Mouse (Mus musculus) stomach, embryonic 14.5 days (tissue): ENCODE measurements around the gene Ufd1. TPM values are rescaled to one million over a fixed set of nuclear protein-coding genes. Genes with fewer than 3 reads are reported as not detected.

Source experiments
- ATAC-seq: fragments of 200-750 bp; cut with Nextera tagmentation; 2 replicates; pipeline ENCODE4 v1.8.0; 2017; ENCODE audit warnings: low read depth, moderate TSS enrichment; ENCODE audit not compliant: insufficient number of reproducible peaks, insufficient read depth, low FRiP score
- H3K27ac ChIP-seq: fragments of 300-500 bp; sonication (generic); 2 replicates; pipeline ENCODE4 v1.5.1; 2014; ENCODE audit warnings: mild to moderate bottlenecking, low read length, moderate library complexity, mixed read lengths
- H3K27me3 ChIP-seq: fragments of 300-500 bp; sonication (generic); 2 replicates; pipeline ENCODE4 v1.6.1; 2014; ENCODE audit warnings: low read length, control low read depth, mixed read lengths; ENCODE audit not compliant: control insufficient read depth, insufficient read depth
- H3K36me3 ChIP-seq: fragments of 300-500 bp; sonication (generic); 2 replicates; pipeline ENCODE4 v1.6.1; 2014; ENCODE audit warnings: mild to moderate bottlenecking, control low read depth, low read length, moderate library complexity, mixed read lengths; ENCODE audit not compliant: control insufficient read depth, insufficient read depth
- H3K4me1 ChIP-seq: fragments of 300-500 bp; sonication (generic); 2 replicates; pipeline ENCODE4 v1.6.1; 2014; ENCODE audit warnings: low read length, control low read depth, mixed read lengths; ENCODE audit not compliant: control insufficient read depth, insufficient read depth
- H3K4me2 ChIP-seq: fragments of 300-500 bp; sonication (generic); replicated peaks from 2 replicates; pipeline ENCODE4 v1.6.1; 2014; ENCODE audit warnings: low read depth, low read length, control low read depth
- H3K4me3 ChIP-seq: fragments of 300-500 bp; sonication (generic); 2 replicates; pipeline ENCODE4 v1.5.1; 2014; ENCODE audit warnings: low read depth, low read length, control low read depth
- H3K9ac ChIP-seq: fragments of 300-500 bp; sonication (generic); replicated peaks from 2 replicates; pipeline ENCODE4 v1.6.1; 2014; ENCODE audit warnings: low read depth, mild to moderate bottlenecking, control low read depth, low read length, moderate library complexity, mixed read lengths
- H3K9me3 ChIP-seq: fragments of 300-500 bp; sonication (generic); 2 replicates; pipeline ENCODE4 v1.6.1; 2016; ENCODE audit warnings: low read depth, low read length, control low read depth; ENCODE audit not compliant: control insufficient read depth
- WGBS: fragments of 180-500 bp; shearing (Covaris S2); extraction: QIAGEN DNeasy Blood & Tissue Kit; methylation state at CpG from one replicate; pipeline ENCODE4 v1.1.7; 2014; 5-methylcytosine and 5-hydroxymethylcytosine counted together
- polyA plus RNA-seq: library from polyadenylated mRNA; unstranded; fragments of >200 nt; fragmentation: Nextera tagmentation; extraction: Ambion mirVana; gene quantifications from 2 replicates; pipeline ENCODE4 v1.2.1, GENCODE M21; 2014

Ufd1 gene
- polyA plus RNA-seq, 1 experiment from 2014 or later: 85.4 TPM

DNA sequence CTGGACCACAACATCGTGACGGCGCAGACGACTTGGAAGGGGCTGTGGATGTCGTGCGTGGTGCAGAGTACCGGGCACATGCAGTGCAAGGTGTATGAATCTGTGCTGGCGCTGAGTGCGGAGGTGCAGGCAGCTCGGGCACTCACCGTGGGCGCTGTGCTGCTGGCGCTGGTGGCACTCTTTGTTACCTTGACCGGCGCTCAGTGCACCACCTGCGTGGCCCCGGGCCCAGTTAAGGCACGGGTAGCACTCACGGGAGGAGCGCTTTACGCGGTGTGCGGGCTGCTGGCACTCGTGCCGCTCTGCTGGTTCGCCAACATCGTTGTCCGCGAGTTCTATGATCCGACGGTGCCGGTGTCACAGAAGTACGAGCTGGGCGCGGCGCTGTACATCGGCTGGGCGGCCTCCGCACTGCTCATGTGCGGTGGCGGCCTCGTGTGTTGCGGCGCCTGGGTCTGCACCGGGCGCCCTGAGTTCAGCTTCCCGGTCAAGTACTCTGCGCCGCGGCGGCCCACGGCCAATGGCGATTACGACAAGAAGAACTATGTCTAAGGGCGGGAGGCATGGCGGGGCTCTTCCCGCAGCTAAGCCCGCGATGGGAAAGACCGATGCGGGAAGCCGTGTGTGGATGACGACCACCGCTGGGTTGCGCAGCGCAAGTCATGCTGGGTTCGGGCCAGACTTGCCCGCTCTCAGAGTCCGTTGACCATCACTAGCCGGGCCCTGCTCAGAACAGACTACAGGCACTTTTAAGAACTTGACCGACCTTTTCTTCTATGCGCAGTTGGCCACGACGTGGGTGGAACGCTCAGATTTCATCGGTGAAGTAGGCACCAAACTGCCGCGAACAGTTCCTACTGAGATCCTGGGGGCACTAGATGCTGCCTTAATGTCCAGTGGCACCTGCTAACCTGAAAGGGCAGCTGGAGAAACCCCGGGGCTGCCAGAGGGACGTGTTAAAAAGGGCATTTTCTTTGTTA, 34.2 kb upstream of the Ufd1 start:
- no peaks in the 10 kb centered on the region for H3K9me3 ChIP-seq
- H3K27ac ChIP-seq: no peak overlapping the region
- peak overlapping the region; percentile 38 for H3K4me3 ChIP-seq
- peaks cover 4% of the 10 kb centered on the region; the same call in 1 of the 2 replicates for H3K36me3 ChIP-seq
- H3K4me2 ChIP-seq: peak overlapping the region; percentile 49
- H3K9ac ChIP-seq: peak overlapping the region; percentile 14; the same call in 1 of the 2 replicates
- peaks cover 32% of the 10 kb centered on the region for H3K27me3 ChIP-seq
- peaks cover 9% of the 10 kb centered on the region for H3K4me1 ChIP-seq
- WGBS: 3% methylated on average over 80 of the region's 80 CpGs
- ATAC-seq: peak; percentile 26; the same call in 1 of the 2 replicates

- Histone ChIP-seq H3K4me1 (peaks cover 9% of the 10 kb centered on the region), H3K27me3 (peaks cover 32% of the 10 kb centered on the region), H3K9me3 (no peaks in the 10 kb centered on the region), H3K9ac (no peak overlapping the region), H3K36me3 (peaks cover 6% of the 10 kb centered on the region; the same call in 1 of the 2 replicates), H3K4me2 (no peak overlapping the region), H3K27ac (no peak overlapping the region), H3K4me3 (peak overlapping the region; percentile 38; the same call in 1 of the 2 replicates)
- 56% methylated on average over 2 of the region's 2 CpGs for WGBS
- ATAC-seq: no peak
Measured at GRCm38 (mm10) chr16:18778461-18778860, 33.1 kb upstream of the Ufd1 start.

DNA sequence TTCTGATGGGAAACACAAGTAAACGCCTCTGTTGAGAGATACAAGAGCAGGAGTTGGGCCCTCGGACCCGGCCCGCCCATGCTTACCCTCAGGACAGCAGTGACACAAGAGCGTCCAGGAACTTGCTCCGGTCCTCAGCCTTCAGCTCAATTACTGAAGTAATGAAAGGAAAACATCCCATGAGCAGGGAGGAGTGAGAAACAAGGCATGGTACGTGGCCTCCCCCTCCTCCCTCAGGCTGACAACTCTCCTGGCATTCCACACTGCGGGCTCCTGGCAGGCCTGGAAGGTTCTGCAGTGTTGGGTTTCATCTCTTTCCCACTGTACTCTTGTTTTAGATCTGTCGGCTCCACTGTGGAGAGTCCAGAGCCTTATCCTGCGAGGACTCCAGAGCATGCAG, 29.8 kb upstream of the Ufd1 start:
- no peaks in the 10 kb centered on the region for H3K9me3 ChIP-seq
- no peak overlapping the region for H3K27ac ChIP-seq
- peaks cover 8% of the 10 kb centered on the region for H3K4me1 ChIP-seq
- no peak for ATAC-seq
- peaks cover 18% of the 10 kb centered on the region; the same call in 1 of the 2 replicates for H3K36me3 ChIP-seq
- peaks cover 19% of the 10 kb centered on the region for H3K27me3 ChIP-seq
- no peak overlapping the region for H3K9ac ChIP-seq
- H3K4me2 ChIP-seq: no peak overlapping the region
- H3K4me3 ChIP-seq: no peak overlapping the region
- WGBS: 90% methylated on average over 10 of the region's 10 CpGs

DNA sequence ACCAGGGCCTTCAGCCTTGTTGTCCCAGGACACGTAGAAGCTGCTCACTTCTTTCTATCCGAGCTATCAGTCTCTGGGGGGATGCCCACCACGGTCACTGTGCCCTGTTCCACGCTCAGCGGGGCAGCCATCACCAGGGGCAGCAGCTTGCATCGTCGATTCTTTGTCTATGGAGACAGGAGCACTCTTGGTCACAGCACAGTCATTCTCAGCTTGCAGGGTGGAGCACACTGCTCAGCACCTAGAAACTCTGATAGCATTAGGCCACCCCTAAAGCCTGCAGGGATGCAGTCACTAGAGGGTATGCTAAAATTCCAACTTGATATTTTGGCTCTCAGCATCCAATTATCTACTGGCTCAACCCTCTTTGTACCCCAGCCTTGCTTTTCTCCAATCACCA, 26.6 kb upstream of the Ufd1 start:
- Histone ChIP-seq H3K9ac (no peak overlapping the region), H3K27me3 (no peaks in the 10 kb centered on the region), H3K9me3 (no peaks in the 10 kb centered on the region), H3K27ac (no peak overlapping the region), H3K4me2 (no peak overlapping the region), H3K4me1 (no peaks in the 10 kb centered on the region), H3K4me3 (no peak overlapping the region), H3K36me3 (peaks cover 27% of the 10 kb centered on the region)
- 95% methylated on average over 7 of the region's 7 CpGs for WGBS
- ATAC-seq: no peak

GRCm38 (mm10) chr16:18785485-18785884, 26.1 kb upstream of the Ufd1 start:
- 0 out of 2 replicates have a peak, but pooled peaks have one; percentile 6 for ATAC-seq
- no peak overlapping the region for H3K27ac ChIP-seq
- no peak overlapping the region for H3K9ac ChIP-seq
- peaks cover 31% of the 10 kb centered on the region for H3K36me3 ChIP-seq
- H3K9me3 ChIP-seq: no peaks in the 10 kb centered on the region
- WGBS: 98% methylated on average over 1 of the region's 1 CpGs
- H3K4me3 ChIP-seq: no peak overlapping the region
- no peak overlapping the region for H3K4me2 ChIP-seq
- H3K27me3 ChIP-seq: no peaks in the 10 kb centered on the region
- no peaks in the 10 kb centered on the region for H3K4me1 ChIP-seq

- Histone ChIP-seq H3K4me2 (no peak overlapping the region), H3K27me3 (no peaks in the 10 kb centered on the region), H3K9ac (no peak overlapping the region), H3K27ac (no peak overlapping the region), H3K9me3 (no peaks in the 10 kb centered on the region), H3K4me3 (no peak overlapping the region), H3K36me3 (peaks cover 31% of the 10 kb centered on the region), H3K4me1 (no peaks in the 10 kb centered on the region)
- ATAC-seq: no peak
- WGBS: 92% methylated on average over 10 of the region's 10 CpGs
Measured at GRCm38 (mm10) chr16:18786652-18787051, 24.9 kb upstream of the Ufd1 start.

DNA sequence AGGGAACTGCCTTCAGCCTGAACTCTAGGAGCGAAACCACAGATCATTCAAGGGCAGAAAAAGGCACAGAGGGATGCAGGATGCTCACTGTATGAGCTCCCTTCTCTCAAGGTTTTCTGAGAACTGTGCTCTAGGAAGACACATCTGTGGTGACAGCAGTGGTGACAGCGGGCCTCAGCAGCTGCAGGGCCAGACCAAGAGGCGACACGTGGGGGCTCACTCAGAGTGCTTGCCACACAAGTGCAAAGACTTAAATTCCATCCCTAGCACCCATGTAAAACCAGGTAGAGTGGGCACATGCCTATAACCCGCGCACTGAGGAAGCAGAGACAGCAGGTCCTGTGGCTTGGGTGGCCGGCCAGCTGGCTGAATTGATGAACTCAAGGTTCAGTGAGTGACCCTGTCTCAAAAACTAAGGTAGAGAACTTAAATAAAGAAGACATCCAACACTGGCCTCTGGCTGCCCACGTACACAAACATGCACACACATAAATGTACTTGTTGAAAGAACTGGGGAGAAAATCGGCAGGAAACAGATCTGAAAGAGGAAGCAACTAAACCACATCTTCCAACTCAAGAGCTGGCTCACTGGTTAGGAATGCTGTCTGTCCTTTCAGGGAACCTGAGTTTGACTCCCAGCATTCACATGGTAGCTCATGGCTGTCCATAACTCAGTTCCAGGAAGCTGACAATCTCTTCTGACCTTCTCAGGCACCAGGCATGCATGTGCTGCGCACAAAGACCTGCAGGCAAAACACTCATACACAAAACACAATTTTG, 22.8 kb upstream of the Ufd1 start:
- H3K4me2 ChIP-seq: no peak overlapping the region
- H3K27me3 ChIP-seq: no peaks in the 10 kb centered on the region
- H3K4me1 ChIP-seq: no peaks in the 10 kb centered on the region
- no peaks in the 10 kb centered on the region for H3K9me3 ChIP-seq
- no peak for ATAC-seq
- no peak overlapping the region for H3K9ac ChIP-seq
- 85% methylated on average over 10 of the region's 10 CpGs for WGBS
- peaks cover 28% of the 10 kb centered on the region for H3K36me3 ChIP-seq
- no peak overlapping the region for H3K27ac ChIP-seq
- H3K4me3 ChIP-seq: no peak overlapping the region

- no peaks in the 10 kb centered on the region for H3K27me3 ChIP-seq
- no peaks in the 10 kb centered on the region for H3K4me1 ChIP-seq
- H3K4me3 ChIP-seq: no peak overlapping the region
- WGBS: 92% methylated on average over 11 of the region's 11 CpGs
- peaks cover 43% of the 10 kb centered on the region for H3K36me3 ChIP-seq
- H3K27ac ChIP-seq: no peak overlapping the region
- no peak overlapping the region for H3K9ac ChIP-seq
- ATAC-seq: no peak
- H3K4me2 ChIP-seq: no peak overlapping the region
- H3K9me3 ChIP-seq: no peaks in the 10 kb centered on the region
Measured at GRCm38 (mm10) chr16:18795223-18795899, 16.2 kb upstream of the Ufd1 start.
